Mouse (Mus musculus): ENCODE results near the gene Fubp1. TPM values are rescaled to one million over a fixed set of nuclear protein-coding genes. Genes with fewer than 3 reads are reported as not detected.

The Fubp1 gene
- total and polyA plus RNA-seq, 3 experiments = 196 to 202 TPM; not detected in 1

DNA sequence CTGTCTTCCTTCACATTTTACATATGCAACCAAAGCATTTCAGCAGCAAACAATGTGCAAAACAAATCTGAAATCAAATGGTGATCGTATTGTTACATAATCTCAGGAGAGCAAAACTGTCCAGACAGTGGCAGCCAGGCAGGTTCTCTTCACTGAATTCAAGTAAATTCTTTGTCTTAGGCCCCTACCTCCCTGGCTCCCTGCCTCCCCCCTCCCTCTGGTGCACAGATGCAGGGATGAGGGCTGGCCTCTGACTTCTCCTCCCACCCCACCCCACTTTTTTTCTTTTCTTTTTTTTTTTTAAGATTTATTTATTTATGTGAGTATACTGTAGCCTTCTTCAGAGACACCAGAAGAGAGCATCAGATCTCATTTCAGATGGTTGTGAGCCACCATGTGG, 50.1 kb downstream of the Fubp1 start:
- H3K4me1 ChIP-seq (ENCODE audit: control insufficient read depth in 1 of 2, insufficient read depth in 2 of 2, low read length in 2 of 2) = peaks cover 0 to 13% of the 10 kb centered on the region in 2 experiments; a peak in 2 of 4 replicates
- no peak overlapping the region for H3K27ac ChIP-seq (ENCODE audit: control insufficient read depth, low read depth, low read length)
- peaks cover 0 to 15% of the 10 kb centered on the region in 2 experiments; a peak in 2 of 4 replicates for H3K36me3 ChIP-seq (ENCODE audit: control insufficient read depth in 1 of 2, insufficient read depth in 2 of 2, low read length in 2 of 2)
- TF ChIP-seq CHD1 (IDR thresholded peaks at IDR 0.05; ENCODE audit: low read depth, low read length) = no peak
- no peak for TF ChIP-seq TBP (IDR thresholded peaks at IDR 0.05; ENCODE audit: low read depth, low read length)
- TF ChIP-seq TAL1 (IDR thresholded peaks at IDR 0.05; ENCODE audit: low read length) = no peak
- TF ChIP-seq ZC3H11A (IDR thresholded peaks at IDR 0.05; ENCODE audit: low read depth, low read length) = no peak
- TF ChIP-seq ZMIZ1 (IDR thresholded peaks at IDR 0.05; ENCODE audit: low read depth, low read length) = no peak
- TF ChIP-seq POLR2AphosphoS5 (IDR thresholded peaks at IDR 0.05; ENCODE audit: borderline replicate concordance, low read depth, low read length) = no peak
- no peak for TF ChIP-seq POLR2AphosphoS2 (IDR thresholded peaks at IDR 0.05; ENCODE audit: low read length)
- no peaks in the 10 kb centered on the region for H3K27me3 ChIP-seq (ENCODE audit: control insufficient read depth in 1 of 2, insufficient read depth in 2 of 2, low read length in 2 of 2)
- H3K79me2 ChIP-seq (ENCODE audit: control insufficient read depth, insufficient read depth, low read length, poor library complexity) = no peaks in the 10 kb centered on the region
- DNase-seq (ENCODE audit: low read depth, low spot score) = no peak
- no peaks in the 10 kb centered on the region for H3K9me3 ChIP-seq (replicated peaks; ENCODE audit: insufficient read depth, low read length)
- H3K9ac ChIP-seq (ENCODE audit: control insufficient read depth, low read depth, low read length, poor library complexity, severe bottlenecking) = no peak overlapping the region
- H3K4me3 ChIP-seq (ENCODE audit: control insufficient read depth in 1 of 2, insufficient read depth in 1 of 2, low read depth in 2 of 2, low read length in 2 of 2) = no peak overlapping the region

DNA sequence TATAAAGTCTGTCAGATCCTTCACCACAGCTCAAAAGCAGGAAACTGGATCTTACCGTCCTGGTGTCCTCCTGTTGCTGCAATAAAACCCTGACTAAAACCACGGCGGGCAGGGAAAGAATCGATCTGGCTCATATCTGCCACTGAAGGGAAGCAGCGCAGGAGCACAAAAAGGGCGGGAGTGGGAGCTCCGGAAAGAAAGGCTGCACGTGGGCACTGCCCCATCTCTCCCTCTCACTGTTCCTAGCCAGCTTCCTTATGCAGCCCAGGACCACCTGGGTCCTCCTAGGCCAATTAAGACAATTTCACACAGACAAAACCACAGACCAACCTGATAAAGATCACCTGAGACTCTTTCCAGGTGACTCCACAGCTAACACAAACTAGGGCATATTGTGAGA, 51.2 kb downstream of the Fubp1 start:
- Histone ChIP-seq H3K9me3 (replicated peaks; ENCODE audit: insufficient read depth, low read length) (no peaks in the 10 kb centered on the region), H3K9ac (ENCODE audit: control insufficient read depth, low read depth, low read length, poor library complexity, severe bottlenecking) (peak overlapping the region; percentile 45), H3K27ac (ENCODE audit: control insufficient read depth, low read depth, low read length) (no peak overlapping the region; the same call in 1 of the 2 replicates), H3K36me3 (ENCODE audit: control insufficient read depth in 1 of 2, insufficient read depth in 2 of 2, low read length in 2 of 2) (peaks cover 0 to 15% of the 10 kb centered on the region in 2 experiments; a peak in 2 of 4 replicates), H3K79me2 (ENCODE audit: control insufficient read depth, insufficient read depth, low read length, poor library complexity) (no peaks in the 10 kb centered on the region), H3K4me1 (ENCODE audit: control insufficient read depth in 1 of 2, insufficient read depth in 2 of 2, low read length in 2 of 2) (peaks cover 0 to 13% of the 10 kb centered on the region in 2 experiments; a peak in 2 of 4 replicates), H3K4me3 (ENCODE audit: control insufficient read depth in 1 of 2, insufficient read depth in 1 of 2, low read depth in 2 of 2, low read length in 2 of 2) (peak overlapping the region; percentile 42 to 63), H3K27me3 (ENCODE audit: control insufficient read depth in 1 of 2, insufficient read depth in 2 of 2, low read length in 2 of 2) (no peaks in the 10 kb centered on the region)
- peak; percentile 62 for DNase-seq (ENCODE audit: low read depth, low spot score)
- TF ChIP-seq HCFC1 (IDR thresholded peaks at IDR 0.05; ENCODE audit: low read depth, low read length) (no peak), MXI1 (IDR thresholded peaks at IDR 0.05; ENCODE audit: low read depth, low read length) (peak; percentile 75), ETS1 (IDR thresholded peaks at IDR 0.05; ENCODE audit: low read depth, low read length) (0 out of 2 replicates have a peak, but pooled peaks have one; percentile 24), USF1 (IDR thresholded peaks at IDR 0.05; ENCODE audit: low read depth, low read length) (peak; percentile 26; the same call in 1 of the 2 replicates), EP300 (IDR thresholded peaks at IDR 0.05; ENCODE audit: low read depth in 1 of 2, low read length in 2 of 2) (no peak), MAX (IDR thresholded peaks at IDR 0.05; ENCODE audit: low read length) (peak; percentile 89), E2F4 (IDR thresholded peaks at IDR 0.05; ENCODE audit: borderline replicate concordance, low read depth, low read length) (peak; percentile 57; the same call in 1 of the 2 replicates), MYC (IDR thresholded peaks at IDR 0.05; ENCODE audit: low read depth, low read length) (peak; percentile 53; the same call in 1 of the 2 replicates), ELF1 (IDR thresholded peaks at IDR 0.05; ENCODE audit: low read depth, low read length) (no peak)

Measured in MEL (cell line).